Mouse (Mus musculus) embryonic fibroblast, embryonic 13.5 days (primary cell): ENCODE data around the gene Plek.

ENCODE experiments used
- CTCF ChIP-seq: IDR thresholded peaks from 2 replicates; pipeline ENCODE4 v1.5.1; 2011; ENCODE audit warnings: mild to moderate bottlenecking, control low read depth, low read length, moderate library complexity, borderline replicate concordance; ENCODE audit not compliant: insufficient read depth
- POLR2A ChIP-seq: IDR thresholded peaks from 2 replicates; pipeline ENCODE4 v1.6.1; 2011; ENCODE audit warnings: low read depth, mild to moderate bottlenecking, control low read depth, low read length, moderate library complexity

GRCm38 (mm10) chr11:16977611-16978010, 74.6 kb downstream of the Plek start:
- TF ChIP-seq CTCF, result no peak
- no peak for TF ChIP-seq POLR2A
